Mouse (Mus musculus) right cerebral cortex, postnatal 4 days (tissue): Measurements from ENCODE around the gene Iglon5.
A peak's percentile ranks its signal among the peaks of the same experiment; 100 is the strongest.

ENCODE experiments used
- DNase-seq: peaks from one replicate; pipeline ENCODE4 v3.0.0-alpha.2; 2022

Iglon5 gene

GRCm38 (mm10) chr7:43489631-43490125, at the start of gene Iglon5:
Gene Iglon5 (minus strand): TSS chr7:43490075.
- peak; percentile 42 for DNase-seq

- DNase-seq = no peak
Measured at GRCm38 (mm10) chr7:43538524-43538923, 48.6 kb upstream of the Iglon5 start.

- DNase-seq = no peak
Measured at GRCm38 (mm10) chr7:43532936-43533505, 43.1 kb upstream of the Iglon5 start.

- DNase-seq = no peak
Measured at GRCm38 (mm10) chr7:43530216-43530785, 40.4 kb upstream of the Iglon5 start.

GRCm38 (mm10) chr7:43525313-43525712, 35.4 kb upstream of the Iglon5 start:
- no peak for DNase-seq

- DNase-seq = no peak
Measured at GRCm38 (mm10) chr7:43522776-43523175, 32.9 kb upstream of the Iglon5 start.

- no peak for DNase-seq
Measured at GRCm38 (mm10) chr7:43518341-43518740, 28.5 kb upstream of the Iglon5 start.

- no peak for DNase-seq
Measured at GRCm38 (mm10) chr7:43515076-43515475, 25.2 kb upstream of the Iglon5 start.

GRCm38 (mm10) chr7:43512519-43512918, 22.6 kb upstream of the Iglon5 start:
- no peak for DNase-seq

- DNase-seq = no peak
Measured at GRCm38 (mm10) chr7:43511707-43512478, 22.0 kb upstream of the Iglon5 start.

- peak; percentile 64 for DNase-seq
Measured at GRCm38 (mm10) chr7:43495343-43496021, 5.6 kb upstream of the Iglon5 start.

- no peak for DNase-seq
Measured at GRCm38 (mm10) chr7:43490861-43491260, 986 bp upstream of the Iglon5 start.

GRCm38 (mm10) chr7:43490182-43490584, 308 bp upstream of the Iglon5 start:
- peak; percentile 90 for DNase-seq

GRCm38 (mm10) chr7:43488646-43489045, 1.2 kb downstream of the Iglon5 start:
- no peak for DNase-seq

- DNase-seq = no peak
Measured at GRCm38 (mm10) chr7:43483236-43483635, 6.6 kb downstream of the Iglon5 start.

- peak; percentile 64 for DNase-seq
Measured at GRCm38 (mm10) chr7:43482090-43482716, 7.7 kb downstream of the Iglon5 start.

- DNase-seq = no peak
Measured at GRCm38 (mm10) chr7:43481191-43481590, 8.7 kb downstream of the Iglon5 start.

- DNase-seq = no peak
Measured at GRCm38 (mm10) chr7:43476376-43476775, 13.5 kb downstream of the Iglon5 start.

- DNase-seq = no peak
Measured at GRCm38 (mm10) chr7:43475706-43476105, 14.2 kb downstream of the Iglon5 start.

- peak; percentile 52 for DNase-seq
Measured at GRCm38 (mm10) chr7:43470373-43470772, 19.5 kb downstream of the Iglon5 start.

GRCm38 (mm10) chr7:43466099-43466694, 23.7 kb downstream of the Iglon5 start:
- DNase-seq = peak; percentile 88

- DNase-seq = peak; percentile 76
Measured at GRCm38 (mm10) chr7:43465344-43466098, 24.4 kb downstream of the Iglon5 start.
